Mouse (Mus musculus): ENCODE measurements at regions not wholly inside any gene's neighbourhood (a gene's known extent, or its start where the extent isn't known, plus 50 kb on each side); places are given as distances from the start of the nearest gene placed in this dataset.

GRCm38 (mm10) chr14:76917139-76917929 lies 119.2 kb upstream of the Ccdc122 start:
- in situ Hi-C loops (cut with MboI, MseI), result no loop called here

GRCm38 (mm10) chr14:76913850-76914249 lies 122.7 kb upstream of the Ccdc122 start:
- in situ Hi-C loops (cut with MboI, MseI), result no loop called here

GRCm38 (mm10) chr14:76912301-76913001 lies 124.1 kb upstream of the Ccdc122 start:
- in situ Hi-C loops (cut with MboI, MseI), result no loop called here

GRCm38 (mm10) chr14:76911271-76911670 lies 125.3 kb upstream of the Ccdc122 start:
- in situ Hi-C loops (cut with MboI, MseI), result no loop called here

GRCm38 (mm10) chr14:76910186-76910585 lies 126.4 kb upstream of the Ccdc122 start:
- in situ Hi-C loops (cut with MboI, MseI), result no loop called here

- in situ Hi-C loops (cut with MboI, MseI), result no loop called here
Observed at GRCm38 (mm10) chr14:76907941-76908340, 128.6 kb upstream of the Ccdc122 start.

- in situ Hi-C loops (cut with MboI, MseI), result no loop called here
Observed at GRCm38 (mm10) chr14:76902962-76903757, 133.4 kb upstream of the Ccdc122 start.

- in situ Hi-C loops (cut with MboI, MseI), result no loop called here
Observed at GRCm38 (mm10) chr14:76901490-76901889, 135.1 kb upstream of the Ccdc122 start.

- in situ Hi-C loops (cut with MboI, MseI), result no loop called here
Observed at GRCm38 (mm10) chr14:76899331-76899730, 137.2 kb upstream of the Ccdc122 start.

- in situ Hi-C loops (cut with MboI, MseI), result no loop called here
Observed at GRCm38 (mm10) chr14:76887708-76888107, 148.9 kb upstream of the Ccdc122 start.

- in situ Hi-C loops (cut with MboI, MseI), result no loop called here
Observed at GRCm38 (mm10) chr14:76887201-76887600, 149.4 kb upstream of the Ccdc122 start.

- in situ Hi-C loops (cut with MboI, MseI), result no loop called here
Observed at GRCm38 (mm10) chr14:76883231-76883651, 153.3 kb upstream of the Ccdc122 start.

- in situ Hi-C loops (cut with MboI, MseI), result no loop called here
Observed at GRCm38 (mm10) chr14:76882711-76883171, 153.8 kb upstream of the Ccdc122 start.

- in situ Hi-C loops (cut with MboI, MseI), result no loop called here
Observed at GRCm38 (mm10) chr14:76880851-76881250, 155.7 kb upstream of the Ccdc122 start.

GRCm38 (mm10) chr14:76877306-76877705 lies 159.3 kb upstream of the Ccdc122 start:
- in situ Hi-C loops (cut with MboI, MseI), result no loop called here

GRCm38 (mm10) chr14:76876015-76876414 lies 160.6 kb upstream of the Ccdc122 start:
- in situ Hi-C loops (cut with MboI, MseI), result no loop called here

- in situ Hi-C loops (cut with MboI, MseI), result no loop called here
Observed at GRCm38 (mm10) chr14:76875266-76875900, 161.2 kb upstream of the Ccdc122 start.

- in situ Hi-C loops (cut with MboI, MseI), result loop anchor here (5.0 kb wide), 1 partner anchor 133 kb away; no protein-coding TSS in a partner anchor
Observed at GRCm38 (mm10) chr14:76874542-76875265, 161.9 kb upstream of the Ccdc122 start.

GRCm38 (mm10) chr14:76873684-76874083 lies 162.9 kb upstream of the Ccdc122 start:
- in situ Hi-C loops (cut with MboI, MseI), result loop anchor here (5.0 kb wide), 1 partner anchor 134 kb away; no protein-coding TSS in a partner anchor

- in situ Hi-C loops (cut with MboI, MseI), result loop anchor here (5.0 kb wide), 1 partner anchor 134 kb away; no protein-coding TSS in a partner anchor
Observed at GRCm38 (mm10) chr14:76872976-76873375, 163.6 kb upstream of the Ccdc122 start.

All from regulatory T cell (primary cell).